In genomic region chr17:87200134-87200533, GRCm38 (mm10) we compare ENCODE assay signal across 12 mouse cellular contexts.
A peak's percentile ranks its signal among the peaks of the same experiment; 100 is the strongest.
DNase-seq lines count a peak whose midpoint lies in the region; ATAC-seq lines count a peak whose summit lies in the region.
"Had no signal": no experiment of that assay in that cellular context is flagged by ENCODE, and none has a peak within 500 bp of the region (broad histone marks: within the 10 kb centered on the region; RNA-seq: fewer than 3 reads in every experiment).

No protein-coding gene starts in this region.

- 86% methylated on average over 2 of the region's 2 CpGs for WGBS in heart, embryonic 16.5 days
- 74% methylated on average over 2 of the region's 2 CpGs for WGBS in heart, embryonic 11.5 days (ENCODE audit: insufficient replicate concordance)
- 72% methylated on average over 2 of the region's 2 CpGs for WGBS in lung, embryonic 15.5 days
- WGBS in intestine, embryonic 15.5 days: 87% methylated on average over 2 of the region's 2 CpGs
- WGBS in stomach, embryonic 16.5 days: 71% methylated on average over 2 of the region's 2 CpGs

- H3K36me3 ChIP-seq in heart, embryonic 16.5 days (ENCODE audit: control insufficient read depth, insufficient read depth): no peaks in the 10 kb centered on the region
- no peaks in the 10 kb centered on the region for H3K36me3 ChIP-seq in heart, embryonic 11.5 days (ENCODE audit: control insufficient read depth, insufficient read depth, low read length)
- no peaks in the 10 kb centered on the region for H3K36me3 ChIP-seq in lung, embryonic 15.5 days
- H3K36me3 ChIP-seq in intestine, embryonic 15.5 days: no peaks in the 10 kb centered on the region
- no peaks in the 10 kb centered on the region for H3K36me3 ChIP-seq in stomach, embryonic 16.5 days (ENCODE audit: control insufficient read depth, insufficient read depth, low read length)
- H3K36me3 ChIP-seq: hindbrain, embryonic 13.5 days had no signal

- H3K9ac ChIP-seq in heart, embryonic 16.5 days (ENCODE audit: low read length): no peak overlapping the region
- no peak overlapping the region for H3K9ac ChIP-seq in heart, embryonic 11.5 days (ENCODE audit: low read depth, low read length)
- no peak overlapping the region for H3K9ac ChIP-seq in lung, embryonic 15.5 days
- H3K9ac ChIP-seq in intestine, embryonic 15.5 days: no peak overlapping the region
- no peak overlapping the region for H3K9ac ChIP-seq in stomach, embryonic 16.5 days (ENCODE audit: low read length)
- H3K9ac ChIP-seq: forebrain, postnatal 0 days; hindbrain, embryonic 13.5 days had no signal

- ATAC-seq in heart, embryonic 16.5 days (replicated peaks; ENCODE audit: extremely low read depth, insufficient read depth, low FRiP score): no peak
- no peak for ATAC-seq in heart, embryonic 11.5 days (replicated peaks; ENCODE audit: insufficient number of reproducible peaks, low FRiP score, low TSS enrichment)
- no peak; the same call in 1 of the 2 replicates for ATAC-seq in lung, embryonic 15.5 days (ENCODE audit: borderline replicate concordance, extremely low read depth, low FRiP score, low TSS enrichment)
- ATAC-seq in intestine, embryonic 15.5 days: 0 out of 2 replicates have a peak, but pooled peaks have one; percentile 12
- no peak for ATAC-seq in stomach, embryonic 16.5 days (ENCODE audit: insufficient read depth, low FRiP score)

- peak overlapping the region; percentile 60 for H3K27ac ChIP-seq in heart, embryonic 16.5 days (ENCODE audit: low read length)
- no peak overlapping the region for H3K27ac ChIP-seq in heart, embryonic 11.5 days (ENCODE audit: low read depth, low read length)
- peak overlapping the region; percentile 88 for H3K27ac ChIP-seq in lung, embryonic 15.5 days
- peak overlapping the region; percentile 58 for H3K27ac ChIP-seq in intestine, embryonic 15.5 days
- H3K27ac ChIP-seq in stomach, embryonic 16.5 days (ENCODE audit: low read length): peak overlapping the region; percentile 80; the same call in 1 of the 2 replicates

- no peaks in the 10 kb centered on the region for H3K27me3 ChIP-seq in heart, embryonic 16.5 days (ENCODE audit: control insufficient read depth, insufficient read depth, low read length)
- no peaks in the 10 kb centered on the region for H3K27me3 ChIP-seq in heart, embryonic 11.5 days (ENCODE audit: control insufficient read depth, insufficient read depth, low read length)
- no peaks in the 10 kb centered on the region for H3K27me3 ChIP-seq in lung, embryonic 15.5 days
- H3K27me3 ChIP-seq in intestine, embryonic 15.5 days (replicated peaks): no peaks in the 10 kb centered on the region
- H3K27me3 ChIP-seq in stomach, embryonic 16.5 days (ENCODE audit: control insufficient read depth, insufficient read depth, low read length): no peaks in the 10 kb centered on the region

- DNase-seq in lung, postnatal 25 days (ENCODE audit: low spot score): no peak
- no peak for DNase-seq in right cerebral cortex, postnatal 25 days
- DNase-seq: gastrocnemius, postnatal 14 days; thymus, postnatal 14 days had no signal

- no peak overlapping the region for H3K4me3 ChIP-seq in heart, embryonic 16.5 days (ENCODE audit: low read length)
- no peak overlapping the region for H3K4me3 ChIP-seq in heart, embryonic 11.5 days (ENCODE audit: low read depth, low read length)
- no peak overlapping the region for H3K4me3 ChIP-seq in lung, embryonic 15.5 days
- no peak overlapping the region for H3K4me3 ChIP-seq in intestine, embryonic 15.5 days (replicated peaks)
- H3K4me3 ChIP-seq in stomach, embryonic 16.5 days (replicated peaks; ENCODE audit: low read length): no peak overlapping the region
- H3K4me3 ChIP-seq: hindbrain, embryonic 13.5 days had no signal

- H3K4me1 ChIP-seq in heart, embryonic 16.5 days (ENCODE audit: control insufficient read depth, insufficient read depth, low read length): peaks cover 37% of the 10 kb centered on the region
- H3K4me1 ChIP-seq in heart, embryonic 11.5 days (ENCODE audit: control insufficient read depth, insufficient read depth, low read length): peaks cover 29% of the 10 kb centered on the region
- peaks cover 67% of the 10 kb centered on the region for H3K4me1 ChIP-seq in lung, embryonic 15.5 days
- peaks cover 28% of the 10 kb centered on the region for H3K4me1 ChIP-seq in intestine, embryonic 15.5 days (replicated peaks)
- H3K4me1 ChIP-seq in stomach, embryonic 16.5 days (ENCODE audit: control insufficient read depth, insufficient read depth, low read length): peaks cover 34% of the 10 kb centered on the region

- H3K9me3 ChIP-seq in heart, embryonic 16.5 days (replicated peaks; ENCODE audit: control insufficient read depth, low read length): no peaks in the 10 kb centered on the region
- H3K9me3 ChIP-seq in heart, embryonic 11.5 days (replicated peaks; ENCODE audit: control insufficient read depth, low read length): no peaks in the 10 kb centered on the region
- no peaks in the 10 kb centered on the region for H3K9me3 ChIP-seq in lung, embryonic 15.5 days
- H3K9me3 ChIP-seq in intestine, embryonic 15.5 days: no peaks in the 10 kb centered on the region
- H3K9me3 ChIP-seq in stomach, embryonic 16.5 days (replicated peaks; ENCODE audit: control insufficient read depth, low read length): no peaks in the 10 kb centered on the region
- H3K9me3 ChIP-seq: hindbrain, embryonic 13.5 days had no signal

- H3K4me2 ChIP-seq in heart, embryonic 16.5 days (ENCODE audit: low read depth, low read length): no peak overlapping the region
- no peak overlapping the region for H3K4me2 ChIP-seq in heart, embryonic 11.5 days
- no peak overlapping the region for H3K4me2 ChIP-seq in lung, embryonic 15.5 days
- no peak overlapping the region for H3K4me2 ChIP-seq in intestine, embryonic 15.5 days (replicated peaks)
- no peak overlapping the region for H3K4me2 ChIP-seq in stomach, embryonic 16.5 days (ENCODE audit: low read depth, low read length)
- H3K4me2 ChIP-seq: hindbrain, embryonic 13.5 days; midbrain, embryonic 11.5 days had no signal
